Mouse (Mus musculus) G1E (cell line): ENCODE measurements at regions not wholly inside any gene's neighbourhood (a gene's known extent, or its start where the extent isn't known, plus 50 kb on each side); places are given as distances from the start of the nearest gene placed in this dataset.

Experiments
- CTCF ChIP-seq: IDR thresholded peaks from 2 replicates; pipeline ENCODE4 v1.5.1; 2012; ENCODE audit warnings: low read depth, low read length, inconsistent platforms, mixed read lengths
- GATA1 ChIP-seq: IDR thresholded peaks from 2 replicates; pipeline ENCODE4 v1.6.1; 2012; ENCODE audit warnings: borderline replicate concordance, low read length, inconsistent platforms, mixed read lengths
- GATA2 ChIP-seq: IDR thresholded peaks from 2 replicates; pipeline ENCODE4 v1.6.1; 2012; ENCODE audit warnings: low read depth, low read length, inconsistent platforms, borderline replicate concordance
- POLR2AphosphoS5 ChIP-seq: IDR thresholded peaks from 2 replicates; pipeline ENCODE4 v1.6.1; 2012; ENCODE audit warnings: low read depth, low read length, inconsistent platforms; ENCODE audit not compliant: insufficient replicate concordance
- TAL1 ChIP-seq: conservative IDR thresholded peaks from 2 replicates; pipeline ENCODE4 v1.6.1; 2012; ENCODE audit warnings: low read depth, low read length, inconsistent platforms, mixed read lengths

- no peak for TF ChIP-seq CTCF
- TF ChIP-seq GATA1: no peak
- no peak for TF ChIP-seq TAL1
- no peak for TF ChIP-seq POLR2AphosphoS5
- TF ChIP-seq GATA2: no peak
These were observed 761.6 kb upstream of the Lrrc6 start for GRCm38 (mm10) chr15:67262269-67262668.
